Mouse (Mus musculus): ENCODE results near the gene Cdh26.

DNA sequence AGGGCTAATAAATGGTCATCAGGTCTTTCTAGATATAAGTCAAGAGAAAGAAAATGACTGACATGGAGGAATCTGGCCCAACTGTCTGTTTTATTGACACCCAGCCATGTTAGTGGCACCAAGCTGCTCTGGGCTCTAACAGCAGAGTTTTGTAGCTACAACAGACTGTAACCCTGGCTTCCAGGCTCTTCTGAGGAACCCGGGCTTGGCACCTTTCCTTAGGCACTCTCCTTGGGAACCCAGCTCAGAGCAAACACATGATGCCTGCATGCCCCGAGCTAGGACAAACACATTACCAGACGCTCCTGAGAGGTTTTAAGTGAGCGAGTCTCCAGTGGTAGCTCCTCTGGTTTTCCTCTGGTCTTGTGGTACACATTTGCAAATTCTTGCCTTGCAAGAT, 57.9 kb downstream of the Cdh26 start:
- TF ChIP-seq CTCF (IDR thresholded peaks at IDR 0.05; ENCODE audit: control insufficient read depth, insufficient read depth, insufficient read length) (no peak), USF1 (IDR thresholded peaks at IDR 0.05; ENCODE audit: low read depth) (no peak), MAX (IDR thresholded peaks at IDR 0.05) (no peak)
